Mouse (Mus musculus) heart, embryonic 11.5 days (tissue): ENCODE results near the gene Gm20431. TPM values are rescaled to one million over a fixed set of nuclear protein-coding genes. Genes with fewer than 3 reads are reported as not detected.
A peak's percentile ranks its signal among the peaks of the same experiment; 100 is the strongest.

Experiments used
- ATAC-seq: fragments of 200-750 bp; cut with Nextera tagmentation; replicated peaks from 2 replicates; pipeline ENCODE4 v1.8.0; 2017; ENCODE audit warnings: moderate library complexity; ENCODE audit not compliant: insufficient number of reproducible peaks, low FRiP score, low TSS enrichment
- H3K27ac ChIP-seq: fragments of 300-500 bp; sonication (generic); 2 replicates; pipeline ENCODE4 v1.5.1; 2014; ENCODE audit warnings: mild to moderate bottlenecking, low read depth, low read length
- H3K27me3 ChIP-seq: fragments of 300-500 bp; sonication (generic); 2 replicates; pipeline ENCODE4 v1.6.1; 2014; ENCODE audit warnings: mild to moderate bottlenecking, low read length, mixed read lengths; ENCODE audit not compliant: control insufficient read depth, insufficient read depth
- H3K36me3 ChIP-seq: fragments of 300-500 bp; sonication (generic); 2 replicates; pipeline ENCODE4 v1.6.1; 2014; ENCODE audit warnings: mild to moderate bottlenecking, low read length, moderate library complexity, mixed read lengths; ENCODE audit not compliant: control insufficient read depth, insufficient read depth
- H3K4me1 ChIP-seq: fragments of 300-500 bp; sonication (generic); 2 replicates; pipeline ENCODE4 v1.6.1; 2014; ENCODE audit warnings: low read length; ENCODE audit not compliant: control insufficient read depth, insufficient read depth
- H3K4me2 ChIP-seq: fragments of 300-500 bp; sonication (generic); 2 replicates; pipeline ENCODE4 v1.6.1; 2014; ENCODE audit warnings: mild to moderate bottlenecking, moderate library complexity
- H3K4me3 ChIP-seq: fragments of 300-500 bp; sonication (generic); 2 replicates; pipeline ENCODE4 v1.5.1; 2014; ENCODE audit warnings: low read depth, low read length
- H3K9ac ChIP-seq: fragments of 300-500 bp; sonication (generic); 2 replicates; pipeline ENCODE4 v1.6.1; 2014; ENCODE audit warnings: mild to moderate bottlenecking, low read depth, low read length, moderate library complexity
- H3K9me3 ChIP-seq: fragments of 300-500 bp; sonication (generic); replicated peaks from 2 replicates; pipeline ENCODE4 v1.6.1; 2016; ENCODE audit warnings: low read length; ENCODE audit not compliant: control insufficient read depth
- WGBS: fragments of 180-500 bp; shearing (Covaris S2); extraction: QIAGEN DNeasy Blood & Tissue Kit; methylation state at CpG from one replicate; pipeline ENCODE4 v1.1.7; 2014; ENCODE audit not compliant: insufficient replicate concordance; 5-methylcytosine and 5-hydroxymethylcytosine counted together
- polyA plus RNA-seq: library from polyadenylated mRNA; unstranded; fragments of >200 nt; fragmentation: Nextera tagmentation; extraction: Ambion mirVana; gene quantifications from 2 replicates; pipeline ENCODE4 v1.2.1, GENCODE M21; 2014

Gm20431 gene
- polyA plus RNA-seq, 1 experiment from 2014 or later, result 5.2 TPM

DNA sequence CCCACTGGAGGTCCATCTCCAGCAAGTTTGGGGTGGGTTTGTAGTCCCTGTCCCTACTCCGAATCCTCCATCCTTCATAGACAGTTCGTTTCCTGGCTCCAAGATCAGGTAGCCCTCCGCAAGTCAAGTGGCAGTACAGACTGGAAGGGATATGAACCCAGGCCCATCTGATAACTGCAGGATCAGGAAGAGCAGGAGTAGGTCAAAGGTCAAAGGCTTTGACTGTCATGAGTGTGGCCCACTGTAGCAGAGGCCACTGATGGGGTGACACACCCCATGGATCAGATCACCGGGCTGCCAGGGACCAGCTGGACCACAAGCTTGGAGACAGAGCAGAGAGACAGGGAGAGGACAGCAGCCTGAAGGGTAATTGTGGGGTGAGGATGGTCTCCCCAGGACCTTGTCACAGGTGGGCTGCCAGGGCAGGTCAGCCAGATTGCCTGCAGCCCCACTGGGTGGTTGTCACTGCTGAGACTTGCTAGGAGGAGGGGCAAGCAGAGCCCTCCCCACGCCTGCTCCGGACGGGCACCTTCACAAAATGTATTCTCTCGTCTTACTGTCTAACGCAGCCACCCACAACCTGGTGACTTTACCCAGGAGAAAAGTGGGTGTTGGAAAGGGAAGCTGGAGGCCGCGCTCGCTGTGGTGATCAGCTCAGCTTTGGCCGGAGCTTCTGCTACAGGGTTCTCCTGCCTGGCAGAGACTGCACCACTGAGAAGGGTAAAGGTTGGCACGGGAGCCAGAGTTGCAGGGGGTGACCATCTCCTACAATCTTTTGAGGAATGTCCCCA lies 30.8 kb upstream of the Gm20431 start:
- H3K4me2 ChIP-seq, result no peak overlapping the region; the same call in 1 of the 2 replicates
- H3K4me3 ChIP-seq, result no peak overlapping the region
- ATAC-seq, result no peak
- WGBS, result 89% methylated on average over 14 of the region's 14 CpGs
- H3K27me3 ChIP-seq, result peaks cover 10% of the 10 kb centered on the region
- no peaks in the 10 kb centered on the region for H3K9me3 ChIP-seq
- no peaks in the 10 kb centered on the region for H3K36me3 ChIP-seq
- H3K27ac ChIP-seq, result no peak overlapping the region
- peak overlapping the region; percentile 16; the same call in 1 of the 2 replicates for H3K9ac ChIP-seq
- peaks cover 17% of the 10 kb centered on the region for H3K4me1 ChIP-seq

DNA sequence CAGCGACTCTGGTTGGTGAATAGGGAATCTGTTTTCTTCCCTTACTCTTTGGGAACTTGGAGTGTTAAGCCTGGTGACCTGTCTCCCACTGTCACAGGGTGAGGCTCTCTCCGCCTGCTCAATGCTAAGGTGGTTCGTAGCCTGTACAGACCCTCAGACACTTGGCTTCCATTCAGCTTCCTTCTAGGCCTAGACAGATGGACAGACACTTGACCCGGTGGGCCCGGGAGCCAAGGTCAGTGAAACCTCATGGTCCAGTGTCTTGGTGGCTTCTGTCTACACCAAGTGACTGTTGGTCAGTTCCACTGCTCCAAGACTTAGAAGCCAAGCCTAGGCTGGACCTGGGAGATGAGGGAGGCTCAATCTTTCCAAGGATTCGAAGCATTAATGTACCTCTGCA lies 30.1 kb upstream of the Gm20431 start:
- H3K4me3 ChIP-seq, result 0 out of 2 replicates have a peak overlapping the region, but pooled peaks have one; percentile 73
- peak overlapping the region; percentile 16; the same call in 1 of the 2 replicates for H3K9ac ChIP-seq
- ATAC-seq, result no peak
- H3K4me2 ChIP-seq, result peak overlapping the region; percentile 98
- H3K36me3 ChIP-seq, result no peaks in the 10 kb centered on the region
- no peak overlapping the region for H3K27ac ChIP-seq
- WGBS, result 87% methylated on average over 6 of the region's 6 CpGs
- no peaks in the 10 kb centered on the region for H3K9me3 ChIP-seq
- H3K27me3 ChIP-seq, result peaks cover 14% of the 10 kb centered on the region
- H3K4me1 ChIP-seq, result peaks cover 17% of the 10 kb centered on the region

DNA sequence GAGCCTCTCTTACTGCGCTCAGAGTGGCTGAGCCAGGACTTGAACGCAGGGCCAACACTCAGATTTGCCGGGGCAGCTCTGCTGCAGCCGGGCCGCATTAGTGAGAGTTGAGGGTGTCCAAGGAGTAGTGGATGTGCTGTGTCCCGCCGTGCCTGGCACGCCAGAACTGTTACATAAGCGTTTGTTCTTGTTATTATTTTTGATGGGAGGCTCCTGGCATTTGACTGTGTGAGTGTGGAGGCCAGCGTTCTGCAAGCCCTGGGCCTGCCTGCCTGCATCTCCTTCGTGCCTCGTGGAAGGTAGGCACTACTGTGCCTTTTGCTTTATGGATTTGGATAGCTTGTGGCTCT lies 29.6 kb upstream of the Gm20431 start:
- no peak overlapping the region for H3K27ac ChIP-seq
- peak overlapping the region; percentile 73 for H3K4me3 ChIP-seq
- no peaks in the 10 kb centered on the region for H3K36me3 ChIP-seq
- H3K9me3 ChIP-seq, result no peaks in the 10 kb centered on the region
- peaks cover 14% of the 10 kb centered on the region for H3K27me3 ChIP-seq
- H3K4me1 ChIP-seq, result peaks cover 17% of the 10 kb centered on the region
- peak overlapping the region; percentile 98 for H3K4me2 ChIP-seq
- ATAC-seq, result no peak
- 84% methylated on average over 12 of the region's 12 CpGs for WGBS
- H3K9ac ChIP-seq, result no peak overlapping the region

DNA sequence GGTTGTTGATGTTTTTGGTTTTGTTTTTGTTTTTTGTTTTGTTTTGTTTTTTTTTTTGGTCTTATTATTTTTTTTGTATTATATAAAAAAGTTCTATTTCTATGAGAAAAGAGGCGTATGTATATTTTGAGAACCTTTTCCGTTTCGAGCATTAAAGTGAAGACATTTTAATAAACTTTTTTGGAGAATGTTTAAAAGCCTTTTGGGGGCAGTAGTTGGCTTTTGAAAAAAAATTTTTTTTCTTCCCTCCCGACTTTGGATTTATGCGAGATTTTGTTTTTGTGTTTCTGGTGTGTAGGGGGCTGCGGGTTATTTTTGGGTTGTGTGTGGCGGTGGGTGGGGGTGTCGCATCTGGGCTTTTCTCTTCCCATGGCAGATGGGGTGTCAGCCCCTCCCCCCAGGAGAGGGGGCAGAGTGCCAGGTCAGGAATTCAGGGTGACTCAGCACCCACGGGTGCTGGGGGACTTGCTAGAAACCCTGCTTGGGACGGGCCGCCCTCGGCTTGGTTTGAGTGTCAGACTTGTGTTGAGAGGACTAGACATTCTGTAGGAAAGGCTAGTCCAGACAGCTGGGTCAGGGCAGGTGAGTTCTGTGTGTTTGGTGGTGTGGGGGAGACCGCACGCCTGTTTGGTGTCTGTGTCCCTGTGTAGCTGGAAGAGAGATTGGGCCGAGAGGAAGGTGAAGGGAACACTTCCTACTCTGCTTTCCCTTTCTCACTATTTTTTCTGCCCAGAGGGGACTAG lies 29.1 kb upstream of the Gm20431 start:
- H3K9me3 ChIP-seq, result no peaks in the 10 kb centered on the region
- H3K27ac ChIP-seq, result no peak overlapping the region
- no peaks in the 10 kb centered on the region for H3K36me3 ChIP-seq
- 50% methylated on average over 15 of the region's 15 CpGs for WGBS
- peak overlapping the region; percentile 83; the same call in 1 of the 2 replicates for H3K9ac ChIP-seq
- H3K4me1 ChIP-seq, result peaks cover 17% of the 10 kb centered on the region
- H3K4me2 ChIP-seq, result peak overlapping the region; percentile 98
- no peak for ATAC-seq
- H3K27me3 ChIP-seq, result peaks cover 14% of the 10 kb centered on the region
- peak overlapping the region; percentile 73 for H3K4me3 ChIP-seq

DNA sequence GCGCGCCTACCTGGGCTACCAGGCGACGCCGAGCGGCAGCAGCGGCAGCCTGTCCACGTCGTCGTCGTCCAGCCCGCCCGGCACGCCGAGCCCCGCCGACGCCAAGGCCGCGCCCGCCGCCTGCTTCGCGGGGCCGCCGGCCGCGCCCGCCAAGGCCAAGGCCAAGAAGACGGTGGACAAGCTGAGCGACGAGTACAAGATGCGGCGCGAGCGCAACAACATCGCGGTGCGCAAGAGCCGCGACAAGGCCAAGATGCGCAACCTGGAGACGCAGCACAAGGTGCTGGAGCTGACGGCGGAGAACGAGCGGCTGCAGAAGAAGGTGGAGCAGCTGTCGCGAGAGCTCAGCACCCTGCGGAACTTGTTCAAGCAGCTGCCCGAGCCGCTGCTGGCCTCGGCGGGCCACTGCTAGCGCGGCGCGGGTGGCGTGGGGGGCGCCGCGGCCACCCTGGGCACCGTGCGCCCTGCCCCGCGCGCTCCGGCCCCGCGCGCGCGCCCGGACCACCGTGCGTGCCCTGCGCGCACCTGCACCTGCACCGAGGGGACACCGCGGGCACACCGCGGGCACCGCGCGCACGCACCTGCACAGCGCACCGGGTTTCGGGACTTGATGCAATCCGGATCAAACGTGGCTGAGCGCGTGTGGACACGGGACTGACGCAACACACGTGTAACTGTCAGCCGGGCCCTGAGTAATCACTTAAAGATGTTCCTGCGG lies 28.4 kb upstream of the Gm20431 start, which contains the start of gene Tmem189:
TSS of gene Tmem189 (minus strand) at position 322 of the 718 bp plus-strand sequence.
- Histone ChIP-seq H3K9ac (peak within 1 kb of the TSS; percentile 83), H3K36me3 (no peaks in the 10 kb centered on the region), H3K27ac (peak within 1 kb of the TSS; percentile 58), H3K27me3 (peaks cover 14% of the 10 kb centered on the region), H3K4me1 (peaks cover 17% of the 10 kb centered on the region), H3K4me2 (peak within 1 kb of the TSS; percentile 98), H3K4me3 (peak within 1 kb of the TSS; percentile 73), H3K9me3 (no peaks in the 10 kb centered on the region)
- 1% methylated on average over 96 of the region's 99 CpGs for WGBS
- no peak for ATAC-seq

DNA sequence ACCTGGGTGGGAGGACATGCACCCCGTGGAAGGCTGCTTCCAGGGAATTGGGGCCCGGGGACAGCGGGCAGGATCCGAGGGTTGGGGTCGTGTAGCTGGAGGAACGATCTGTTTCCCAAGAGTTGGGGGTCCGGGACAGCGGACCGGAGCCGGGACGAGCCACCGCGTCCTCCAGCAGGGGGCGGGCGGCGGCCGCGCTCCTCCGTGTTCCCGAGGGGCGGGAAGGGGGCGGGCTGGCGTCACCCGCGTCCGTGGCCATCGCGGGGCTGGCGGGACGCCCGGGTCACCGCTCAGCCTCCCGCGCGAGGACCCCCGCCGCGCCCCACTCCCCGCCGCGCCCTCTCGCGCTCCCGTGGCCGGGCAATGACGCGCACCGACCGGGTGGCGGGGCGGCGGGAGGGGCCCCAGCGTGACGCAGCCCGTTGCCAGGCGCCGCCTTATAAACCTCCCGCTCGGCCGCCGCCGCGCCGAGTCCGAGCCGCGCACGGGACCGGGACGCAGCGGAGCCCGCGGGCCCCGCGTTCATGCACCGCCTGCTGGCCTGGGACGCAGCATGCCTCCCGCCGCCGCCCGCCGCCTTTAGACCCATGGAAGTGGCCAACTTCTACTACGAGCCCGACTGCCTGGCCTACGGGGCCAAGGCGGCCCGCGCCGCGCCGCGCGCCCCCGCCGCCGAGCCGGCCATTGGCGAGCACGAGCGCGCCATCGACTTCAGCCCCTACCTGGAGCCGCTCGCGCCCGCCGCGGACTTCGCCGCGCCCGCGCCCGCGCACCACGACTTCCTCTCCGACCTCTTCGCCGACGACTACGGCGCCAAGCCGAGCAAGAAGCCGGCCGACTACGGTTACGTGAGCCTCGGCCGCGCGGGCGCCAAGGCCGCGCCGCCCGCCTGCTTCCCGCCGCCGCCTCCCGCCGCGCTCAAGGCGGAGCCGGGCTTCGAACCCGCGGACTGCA lies 27.5 kb upstream of the Gm20431 start, which contains the start of gene Cebpb:
TSS of gene Cebpb (plus strand) at position 418 of the 954 bp plus-strand sequence.
- WGBS, result under 1% methylated on average over 118 of the region's 147 CpGs
- peak; percentile 69 for ATAC-seq
- Histone ChIP-seq H3K36me3 (no peaks in the 10 kb centered on the region), H3K4me3 (peak within 1 kb of the TSS; percentile 73), H3K4me2 (peak within 1 kb of the TSS; percentile 98), H3K9ac (peak within 1 kb of the TSS; percentile 83), H3K4me1 (peaks cover 17% of the 10 kb centered on the region), H3K27ac (peak within 1 kb of the TSS; percentile 58), H3K27me3 (peaks cover 14% of the 10 kb centered on the region), H3K9me3 (no peaks in the 10 kb centered on the region)

DNA sequence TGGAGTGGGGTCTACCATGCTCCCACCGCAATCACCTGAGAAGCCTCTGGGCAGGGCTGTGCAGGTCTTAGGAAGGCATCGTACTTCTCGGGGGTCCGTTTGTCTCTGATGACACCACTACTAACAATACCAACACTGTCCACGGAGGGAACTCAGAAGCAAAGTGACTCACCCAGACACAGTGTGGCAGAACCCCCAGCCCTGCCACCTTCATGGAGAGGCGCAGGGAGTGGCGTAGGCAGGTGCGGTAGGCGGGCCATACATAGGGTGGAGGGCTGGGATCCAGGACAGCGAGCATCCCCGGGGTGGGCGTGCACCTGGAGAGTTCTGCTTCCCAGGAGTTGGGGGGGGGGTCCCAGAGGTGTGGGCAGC lies 26.8 kb upstream of the Gm20431 start:
- ATAC-seq, result peak; percentile 5; the same call in 1 of the 2 replicates
- peak overlapping the region; percentile 73 for H3K4me3 ChIP-seq
- H3K27me3 ChIP-seq, result peaks cover 14% of the 10 kb centered on the region

More for the DNA sequence above, 26.8 kb upstream of the Gm20431 start:
- 19% methylated on average over 12 of the region's 12 CpGs for whole genome bisulfite sequencing
- Histone ChIP-seq H3K9me3 (no peaks in the 10 kb centered on the region), H3K4me2 (peak overlapping the region; percentile 98), H3K4me1 (peaks cover 17% of the 10 kb centered on the region), H3K36me3 (no peaks in the 10 kb centered on the region), H3K9ac (no peak overlapping the region), H3K27ac (no peak overlapping the region)
